Mouse (Mus musculus): ENCODE results near the gene Tmcc3.

Tmcc3 gene

DNA sequence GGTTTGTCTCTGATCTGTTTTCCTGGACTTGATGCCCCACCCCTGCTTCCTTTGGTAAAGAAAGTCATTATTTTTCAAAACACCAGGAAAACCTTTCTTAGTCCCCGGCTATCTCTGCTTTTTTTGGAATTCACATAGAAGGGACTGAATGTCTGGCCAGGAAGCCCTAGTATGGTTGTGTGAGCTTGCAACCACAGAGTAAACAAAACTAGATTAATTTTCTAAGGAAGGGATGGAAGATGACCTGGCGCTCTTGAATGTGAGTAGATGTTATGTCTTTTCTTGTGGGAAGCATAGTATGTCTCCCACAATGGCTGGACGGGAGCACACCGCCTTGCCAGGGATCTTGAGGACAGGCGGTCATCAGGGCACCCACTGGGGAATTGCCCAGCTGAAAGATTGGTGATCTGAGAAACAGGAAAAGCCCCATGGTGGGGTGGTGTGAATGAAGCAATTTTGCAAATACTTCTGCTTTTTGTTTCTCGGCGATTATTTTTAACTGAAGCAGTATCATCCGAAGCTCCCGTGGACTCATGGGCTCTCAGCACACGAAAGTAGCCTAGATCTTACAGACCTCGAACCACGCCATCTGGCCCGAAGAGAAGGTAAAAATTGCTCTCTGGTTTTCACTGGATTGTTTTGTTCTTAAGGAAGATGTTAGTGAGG lies 44.9 kb downstream of the Tmcc3 start:
- ATAC-seq (ENCODE audit: insufficient number of reproducible peaks, low FRiP score, low TSS enrichment) = no peak

DNA sequence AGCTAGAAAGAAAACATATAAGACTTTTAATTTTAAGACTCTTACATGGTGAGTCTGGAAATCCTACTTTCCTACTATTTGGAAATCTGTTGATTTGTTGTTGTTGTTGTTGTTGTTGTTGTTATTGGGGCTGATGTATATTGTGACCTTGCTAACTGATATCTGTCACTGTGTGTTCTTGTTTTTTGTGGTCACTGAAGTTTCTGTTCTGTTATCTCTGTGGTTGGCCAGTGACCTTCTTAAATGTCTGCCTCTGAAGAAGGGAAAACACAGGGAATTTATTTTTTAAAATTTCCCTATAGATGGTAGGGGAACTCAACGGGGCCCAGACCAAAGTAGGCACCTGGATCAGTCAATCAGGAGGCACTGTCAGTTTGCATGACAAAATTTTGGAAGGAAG lies 48.9 kb downstream of the Tmcc3 start:
- ATAC-seq (ENCODE audit: insufficient number of reproducible peaks, low FRiP score, low TSS enrichment) = no peak

DNA sequence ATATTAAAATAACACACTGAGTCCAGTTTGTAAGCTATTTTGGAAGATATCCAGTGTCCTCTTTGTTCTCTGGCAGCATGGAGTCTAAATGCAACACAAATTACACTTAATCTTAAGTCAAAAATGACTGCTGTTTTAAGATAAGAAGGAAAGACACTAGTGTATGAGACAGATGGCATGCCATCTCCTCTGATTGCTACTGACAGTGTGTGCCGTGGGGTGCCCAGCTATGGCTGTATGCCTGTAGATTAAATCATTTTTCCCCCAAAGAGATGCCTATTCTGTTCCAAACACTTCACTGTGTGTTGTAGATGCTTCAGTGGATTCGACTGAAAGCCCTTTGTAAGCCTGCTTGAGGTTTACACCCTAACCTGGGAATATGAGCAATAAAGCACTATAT lies 59.5 kb downstream of the Tmcc3 start:
- ATAC-seq (ENCODE audit: insufficient number of reproducible peaks, low FRiP score, low TSS enrichment) = peak; percentile 56

DNA sequence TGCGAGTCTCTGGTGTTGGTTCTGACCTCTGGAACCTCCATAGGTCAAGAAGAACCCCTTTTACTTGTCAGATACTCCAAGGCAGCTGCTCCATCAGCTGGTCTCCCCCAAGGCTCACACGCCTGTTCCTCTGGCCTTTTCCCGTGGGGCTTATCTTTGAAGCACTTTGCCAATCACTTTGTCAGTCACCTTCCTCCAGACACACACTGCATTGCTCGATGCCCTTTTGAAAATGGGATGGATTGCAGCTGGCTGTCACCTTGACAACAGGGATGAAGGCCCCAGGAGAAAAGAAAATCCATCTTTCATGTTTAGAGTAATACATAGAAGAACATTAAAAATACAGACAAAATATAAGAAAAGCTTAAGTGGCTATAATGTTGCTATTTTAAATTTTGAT lies 65.2 kb downstream of the Tmcc3 start:
- no peak for ATAC-seq (ENCODE audit: insufficient number of reproducible peaks, low FRiP score, low TSS enrichment)

DNA sequence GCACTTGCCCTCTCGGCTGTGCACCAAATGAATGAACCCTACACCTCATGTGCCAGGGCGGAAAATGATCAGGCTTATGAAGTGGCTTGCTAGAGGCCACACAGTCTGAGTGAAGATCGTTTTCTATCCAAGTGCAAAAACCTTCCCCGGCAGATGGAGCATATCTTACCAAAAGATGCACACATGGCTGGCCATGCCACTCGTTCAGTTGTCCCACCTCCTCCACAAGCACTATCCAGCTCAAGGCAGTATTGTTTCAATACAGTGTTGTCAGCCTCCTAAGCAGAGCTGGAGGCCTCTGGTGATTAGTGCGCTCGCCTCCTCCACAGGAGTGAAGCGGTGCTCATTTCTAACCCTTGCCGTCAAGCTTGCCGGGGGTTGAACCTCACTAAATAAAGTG lies 66.1 kb downstream of the Tmcc3 start:
- no peak for ATAC-seq (ENCODE audit: insufficient number of reproducible peaks, low FRiP score, low TSS enrichment)

DNA sequence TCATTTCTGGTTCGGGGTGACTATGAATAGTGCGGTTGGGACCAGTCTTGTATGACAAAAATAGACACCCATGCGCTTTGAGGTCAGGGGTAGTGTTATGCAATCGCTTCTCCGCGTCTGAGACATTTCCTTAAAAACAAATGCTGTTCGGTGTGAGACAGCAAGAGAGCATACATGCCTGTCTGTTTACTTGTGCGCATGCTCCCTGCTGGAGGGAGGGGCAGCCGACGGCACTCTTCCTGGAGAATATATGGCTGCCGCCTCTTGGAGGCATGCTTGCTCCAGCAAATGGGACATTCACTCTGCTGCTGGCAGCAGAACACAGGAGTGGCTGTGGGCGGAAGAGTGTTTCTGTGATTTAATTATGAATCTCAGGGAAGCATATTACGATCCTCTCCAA lies 66.6 kb downstream of the Tmcc3 start:
- ATAC-seq (ENCODE audit: insufficient number of reproducible peaks, low FRiP score, low TSS enrichment) = peak; percentile 88

DNA sequence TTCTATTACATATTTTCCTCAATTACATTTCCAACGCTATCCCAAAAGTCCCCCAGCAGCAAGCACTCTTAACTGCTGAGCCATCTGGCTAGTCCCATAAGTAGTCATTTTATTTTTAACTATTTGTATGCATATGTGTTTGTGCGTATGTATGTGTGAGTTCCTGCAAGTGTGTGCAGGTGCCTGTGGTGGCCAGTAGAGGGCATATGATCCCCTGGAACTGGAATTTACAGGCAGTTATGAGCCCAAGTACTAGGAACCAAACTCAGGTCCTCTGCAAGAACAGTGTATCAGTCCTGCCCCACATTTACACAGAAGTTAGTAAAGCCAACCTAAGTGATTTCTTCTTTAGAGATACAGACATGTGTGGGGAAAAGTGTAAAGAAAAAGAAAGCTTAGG lies 68.3 kb downstream of the Tmcc3 start:
- no peak for ATAC-seq (ENCODE audit: insufficient number of reproducible peaks, low FRiP score, low TSS enrichment)

DNA sequence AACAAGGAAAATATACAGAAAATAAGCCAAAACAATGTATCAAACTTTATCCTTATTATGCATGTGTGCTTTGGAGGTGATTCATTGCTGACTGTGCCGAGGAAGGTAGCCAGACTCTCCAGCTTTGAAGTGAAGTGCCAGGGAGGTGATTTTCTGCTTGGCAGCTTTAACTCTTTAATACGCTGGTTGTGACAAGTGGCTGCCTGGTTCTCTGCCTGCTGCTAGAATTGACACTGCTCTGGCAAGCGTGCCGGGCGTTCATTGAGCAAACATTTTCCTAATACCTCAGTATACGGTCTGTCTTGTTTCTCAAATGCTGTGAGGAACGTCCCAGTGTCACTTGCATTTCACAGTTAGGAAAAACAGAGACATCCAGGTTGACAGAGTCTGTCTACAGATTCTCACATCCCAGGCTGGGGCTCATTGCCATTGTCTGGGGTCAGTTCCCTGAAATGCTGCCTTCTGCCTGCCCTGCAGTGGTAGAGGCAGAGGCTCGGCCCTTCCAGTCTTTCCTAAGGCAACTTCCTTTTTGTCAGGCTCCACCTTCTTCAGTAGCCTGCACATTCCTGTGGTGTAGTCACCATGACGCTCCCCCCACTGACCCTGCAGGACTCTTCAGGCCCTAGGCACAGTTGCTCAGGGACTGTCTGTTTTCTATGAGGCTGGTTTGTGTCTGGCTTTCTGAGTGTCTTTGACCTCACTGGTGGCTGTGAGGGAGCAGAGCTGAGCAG lies 69.1 kb downstream of the Tmcc3 start:
- no peak for ATAC-seq (ENCODE audit: insufficient number of reproducible peaks, low FRiP score, low TSS enrichment)

DNA sequence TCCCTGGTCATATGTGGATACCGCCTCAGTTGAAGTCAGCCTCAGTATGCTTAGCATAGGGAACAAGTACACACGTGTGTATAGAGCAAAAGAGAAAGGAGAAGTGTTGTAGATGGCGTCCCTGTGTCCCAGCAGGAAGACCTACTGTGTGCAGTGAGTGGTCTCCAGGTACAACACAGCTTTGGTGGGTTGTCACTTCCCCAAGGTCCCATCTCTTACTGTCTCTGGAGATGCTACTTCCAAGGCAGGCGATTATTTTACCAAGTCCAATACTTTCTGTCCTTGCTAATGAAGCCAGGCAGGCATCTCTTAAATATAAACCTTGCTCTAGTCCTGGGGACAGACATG lies 69.6 kb downstream of the Tmcc3 start:
- ATAC-seq (ENCODE audit: insufficient number of reproducible peaks, low FRiP score, low TSS enrichment) = no peak

DNA sequence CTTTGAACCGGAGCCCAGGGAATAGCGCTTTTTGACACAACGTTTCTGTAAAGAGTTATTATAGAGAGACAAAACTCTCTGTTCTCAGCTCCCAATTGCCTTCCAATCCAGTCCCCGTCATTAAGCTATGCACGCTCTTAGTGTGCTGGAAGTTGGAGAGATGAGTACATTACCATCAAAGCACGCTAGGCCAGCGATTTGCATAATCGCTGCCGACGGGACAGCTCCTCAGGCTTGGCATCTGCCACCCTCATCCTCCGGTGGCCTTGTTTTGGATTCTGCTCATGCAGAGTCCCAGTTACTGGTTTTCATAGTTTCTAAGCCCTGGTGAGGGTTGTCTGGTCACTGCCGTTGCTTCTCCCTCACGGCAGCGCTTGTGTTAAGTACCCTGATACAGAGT lies 70.9 kb downstream of the Tmcc3 start:
- no peak for ATAC-seq (ENCODE audit: insufficient number of reproducible peaks, low FRiP score, low TSS enrichment)

DNA sequence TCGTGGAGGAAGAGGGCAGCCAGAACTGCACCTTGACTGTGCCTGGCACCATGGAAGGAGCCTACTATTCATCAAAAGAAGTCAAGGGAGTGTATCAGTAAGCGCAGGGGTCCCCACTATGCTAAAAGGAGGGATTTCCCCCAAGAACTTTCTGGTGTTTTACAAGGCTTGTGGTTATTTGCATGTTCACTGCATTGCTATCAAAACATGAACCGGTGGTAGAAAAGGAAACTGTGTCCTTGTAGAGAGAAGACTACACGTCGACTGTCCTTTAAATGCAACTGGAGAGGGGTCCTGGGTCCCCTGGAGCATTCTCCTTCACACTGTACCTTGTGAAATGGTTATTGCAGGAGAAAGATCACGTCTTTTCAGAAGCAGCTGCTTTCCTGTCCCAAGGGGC lies 71.8 kb downstream of the Tmcc3 start:
- ATAC-seq (ENCODE audit: insufficient number of reproducible peaks, low FRiP score, low TSS enrichment) = no peak

DNA sequence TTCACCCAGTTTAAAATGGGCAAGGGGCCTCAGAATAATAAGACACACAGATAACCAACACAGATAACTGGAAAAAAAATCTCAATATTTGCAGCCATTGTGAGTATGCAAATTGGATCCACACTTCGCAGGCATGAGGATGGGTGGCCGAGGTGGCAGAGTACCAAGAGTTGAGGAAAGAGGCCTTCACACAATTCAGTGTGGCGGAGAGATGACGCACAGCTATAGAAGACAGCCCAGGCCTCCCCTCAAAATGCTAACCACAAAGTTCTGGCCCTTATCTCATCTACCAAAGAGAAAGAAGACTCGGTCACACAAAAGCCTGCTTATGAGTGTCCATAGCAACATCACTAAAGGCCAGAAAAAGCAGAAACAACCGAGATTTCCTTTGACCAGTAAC lies 77.5 kb downstream of the Tmcc3 start:
- no peak for ATAC-seq (ENCODE audit: insufficient number of reproducible peaks, low FRiP score, low TSS enrichment)

DNA sequence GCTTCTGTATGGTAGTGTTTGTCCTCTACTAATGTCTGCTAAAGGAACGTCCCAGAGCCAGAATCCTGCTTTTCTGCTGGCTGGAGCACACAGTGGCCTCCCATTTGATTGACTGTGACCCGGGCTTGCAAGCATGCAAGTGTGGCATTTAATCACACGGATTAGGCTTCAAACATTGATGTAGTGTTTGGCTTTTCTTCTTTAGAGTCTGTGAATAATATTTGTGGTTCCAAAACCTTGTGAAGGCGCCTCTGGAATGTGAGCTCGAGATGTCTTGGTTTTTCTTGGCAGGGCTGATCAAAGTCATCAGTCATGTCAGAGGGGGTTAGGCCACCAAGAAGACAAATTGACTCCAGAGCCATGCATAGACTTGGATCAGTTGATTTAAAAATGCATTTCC lies 79.3 kb downstream of the Tmcc3 start:
- no peak for ATAC-seq (ENCODE audit: insufficient number of reproducible peaks, low FRiP score, low TSS enrichment)

DNA sequence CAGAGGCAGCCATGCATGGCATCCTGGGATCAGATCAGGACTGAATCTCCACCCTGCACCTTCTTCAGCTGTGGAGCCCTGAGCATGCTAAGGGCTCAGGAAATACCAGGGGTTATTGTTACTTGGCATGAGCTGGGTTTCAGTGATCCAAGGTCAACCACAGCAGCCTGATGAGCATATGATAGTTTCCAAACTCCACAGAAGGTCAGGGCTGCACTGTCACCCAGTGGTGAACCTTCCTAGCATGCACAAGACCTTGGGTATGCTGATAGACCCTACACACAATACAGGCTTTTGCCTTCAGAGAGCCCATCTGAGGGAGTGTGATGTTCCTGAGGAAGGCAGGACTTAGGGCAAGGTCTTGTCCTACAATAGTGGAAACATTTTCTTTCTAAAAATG lies 82.5 kb downstream of the Tmcc3 start:
- ATAC-seq (ENCODE audit: insufficient number of reproducible peaks, low FRiP score, low TSS enrichment) = no peak

DNA sequence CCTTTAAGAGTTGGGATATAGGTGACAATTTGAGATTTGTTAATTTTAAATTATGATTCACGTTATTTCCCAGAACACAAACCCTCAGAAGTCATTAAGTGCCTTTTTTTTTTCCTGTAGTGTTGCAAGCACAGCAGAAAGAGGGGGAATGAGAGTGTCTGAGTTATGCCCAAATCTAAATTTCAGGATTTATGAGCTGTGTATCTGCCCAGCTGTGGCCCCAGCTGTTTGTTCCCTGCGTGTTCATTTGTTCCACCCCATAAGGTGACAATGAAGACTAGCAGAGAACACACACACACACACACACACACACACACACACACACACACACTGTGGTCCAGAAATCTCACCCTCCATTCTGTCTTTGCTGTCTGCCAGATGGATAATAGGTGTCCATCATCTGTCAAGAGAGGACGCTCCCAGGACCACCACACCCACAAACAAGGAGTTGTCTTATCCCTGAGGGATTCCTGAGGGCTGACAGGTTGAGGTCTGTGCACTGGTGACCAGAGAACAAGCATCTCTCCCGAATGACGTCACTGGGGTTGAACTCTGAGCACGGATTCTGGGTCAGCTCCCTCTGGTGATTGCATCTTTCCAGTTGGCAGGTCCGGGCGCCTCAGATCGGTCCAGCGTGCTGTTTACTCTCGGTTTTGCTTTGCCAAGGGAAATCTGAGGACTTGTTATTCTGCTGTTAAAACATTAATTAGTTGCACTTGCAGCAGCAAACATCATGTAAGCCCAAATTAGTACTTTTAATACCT lies 86.3 kb downstream of the Tmcc3 start:
- 0 out of 2 replicates have a peak, but pooled peaks have one; percentile 54 for ATAC-seq (ENCODE audit: insufficient number of reproducible peaks, low FRiP score, low TSS enrichment)

DNA sequence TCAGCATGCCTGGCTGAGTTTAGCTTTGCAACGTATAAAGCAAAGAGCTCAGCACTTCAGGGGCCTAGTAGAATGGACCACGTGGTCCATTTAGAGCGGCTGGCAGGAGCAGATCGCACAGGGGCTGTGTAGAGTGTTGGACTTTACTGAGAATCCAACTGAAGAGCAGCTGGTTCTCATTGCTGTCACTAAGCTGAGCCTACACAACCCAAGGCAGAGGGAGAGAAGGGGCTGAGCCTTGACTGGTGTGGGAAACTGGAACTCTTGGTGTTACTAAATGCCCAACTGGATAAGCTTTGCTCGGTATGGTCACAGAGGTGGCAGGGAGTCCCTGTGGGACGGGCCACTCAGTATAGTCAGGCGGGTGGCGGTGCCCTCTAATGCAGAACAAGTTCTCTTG lies 89.1 kb downstream of the Tmcc3 start:
- ATAC-seq (ENCODE audit: insufficient number of reproducible peaks, low FRiP score, low TSS enrichment) = no peak

DNA sequence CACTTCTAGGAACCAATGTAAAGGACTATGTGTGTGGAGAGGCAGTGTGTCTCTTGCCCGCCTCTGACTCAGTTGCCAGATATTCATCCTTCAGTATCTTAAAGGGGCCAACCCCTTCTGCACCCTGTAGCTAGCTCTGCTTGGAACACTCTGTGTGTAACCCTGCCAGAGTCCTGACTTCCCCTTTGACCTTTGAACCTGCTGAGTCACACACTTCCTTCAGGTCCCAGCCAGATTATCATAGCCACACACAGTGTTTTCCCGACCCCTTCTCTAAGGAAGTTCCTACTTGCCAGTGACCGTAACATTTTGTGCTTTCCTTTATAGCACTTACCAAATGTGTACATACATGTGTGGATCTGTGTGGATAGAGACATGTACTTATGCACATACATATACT lies 93.7 kb downstream of the Tmcc3 start:
- no peak for ATAC-seq (ENCODE audit: insufficient number of reproducible peaks, low FRiP score, low TSS enrichment)

DNA sequence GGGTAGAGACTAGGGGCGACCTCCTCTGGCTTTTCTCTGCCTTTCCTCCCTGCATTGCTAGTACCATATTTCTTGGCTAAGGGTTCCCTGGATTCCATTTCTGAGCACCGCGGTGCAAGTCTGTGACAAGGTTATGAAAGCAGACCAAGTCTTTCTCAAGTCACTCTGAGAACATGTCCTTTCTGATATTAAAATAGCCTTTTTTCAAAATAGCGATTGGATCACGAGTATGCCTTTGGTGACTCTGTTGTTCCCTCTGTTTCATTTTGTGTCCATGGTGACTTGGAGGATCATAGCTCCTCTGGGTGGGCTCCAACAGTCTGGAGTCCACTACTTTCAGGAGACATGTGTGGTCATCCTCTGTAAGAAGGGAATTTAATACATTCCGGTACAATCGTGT lies 95.1 kb downstream of the Tmcc3 start:
- no peak for ATAC-seq (ENCODE audit: insufficient number of reproducible peaks, low FRiP score, low TSS enrichment)

DNA sequence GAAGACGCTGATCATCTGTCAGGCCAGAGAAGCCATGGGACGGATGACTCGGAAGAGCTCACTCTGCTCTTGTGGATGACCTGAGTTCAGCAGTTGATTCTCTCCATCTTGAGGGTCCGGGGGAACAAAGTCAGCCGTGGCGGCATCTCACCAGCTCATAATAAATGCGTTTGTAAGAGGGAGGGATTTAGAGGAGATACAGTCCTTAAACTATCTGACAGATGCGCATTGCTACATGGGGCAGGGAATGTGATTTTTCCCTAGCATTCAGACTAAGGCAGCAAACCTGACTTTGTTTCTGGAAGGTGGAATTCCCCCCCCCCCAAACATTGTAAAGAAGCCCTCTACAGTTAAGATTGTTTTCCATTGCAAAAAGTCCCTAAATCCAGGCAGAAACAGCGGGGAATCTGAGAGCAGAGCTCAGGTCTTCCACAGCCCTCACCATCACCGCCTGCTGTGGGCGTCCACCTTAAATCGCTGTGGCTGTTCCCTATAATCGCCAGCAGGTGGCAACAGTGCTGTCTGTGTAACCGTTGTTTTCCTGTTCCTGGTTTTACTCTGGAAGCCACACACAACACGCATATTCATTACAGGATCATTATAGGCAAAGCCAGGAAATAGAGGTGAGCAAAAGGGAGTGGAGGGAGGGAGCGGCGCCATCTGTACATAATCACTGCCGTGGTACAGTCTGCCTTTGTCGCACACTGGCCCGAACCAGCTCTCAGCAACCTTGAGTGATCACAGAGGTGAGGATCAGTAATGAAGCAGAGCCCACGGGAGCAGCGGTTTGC lies 96.8 kb downstream of the Tmcc3 start:
- ATAC-seq (ENCODE audit: insufficient number of reproducible peaks, low FRiP score, low TSS enrichment) = peak; percentile 86

DNA sequence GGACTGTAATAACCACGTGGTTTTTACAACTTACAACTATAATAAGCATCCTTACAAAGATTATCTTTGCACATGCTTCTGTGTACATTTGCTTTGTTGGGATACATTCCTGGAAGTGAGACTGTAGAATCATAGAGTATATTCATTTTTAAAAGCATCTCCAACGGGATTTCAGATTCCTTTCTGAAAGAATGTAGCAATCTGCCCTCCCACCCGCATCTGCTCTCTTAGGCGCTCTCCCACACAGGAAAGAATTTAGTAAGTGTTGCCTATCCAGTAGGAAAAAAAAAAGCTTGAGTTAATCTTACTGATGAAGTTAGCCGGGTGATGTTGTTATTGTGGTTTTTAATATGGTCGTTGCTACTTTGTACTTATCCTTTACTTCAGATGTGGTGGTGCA lies 97.9 kb downstream of the Tmcc3 start:
- ATAC-seq (ENCODE audit: insufficient number of reproducible peaks, low FRiP score, low TSS enrichment) = no peak

DNA sequence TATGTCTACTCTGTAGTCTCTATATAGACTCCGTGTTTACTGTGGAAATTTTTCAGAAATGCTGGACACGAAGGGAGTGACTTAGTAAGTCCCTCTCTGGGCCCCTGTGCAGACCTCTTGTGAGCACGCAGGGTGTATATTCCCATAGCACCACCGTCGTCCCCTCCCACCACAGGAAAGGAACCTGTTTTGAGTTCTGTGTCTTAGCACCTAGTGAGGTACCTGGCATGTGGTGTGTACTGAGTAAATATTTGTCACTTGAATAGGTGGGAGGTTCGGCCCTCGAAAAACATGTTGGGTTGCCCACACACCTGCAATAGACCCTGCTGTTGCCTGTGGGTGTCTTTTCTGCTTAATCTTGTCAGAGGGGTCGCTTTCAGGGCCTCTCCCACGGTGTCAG lies 99.8 kb downstream of the Tmcc3 start:
- ATAC-seq (ENCODE audit: insufficient number of reproducible peaks, low FRiP score, low TSS enrichment) = no peak
